Mouse (Mus musculus): ENCODE measurements around the gene Hspa8. TPM values are rescaled to one million over a fixed set of nuclear protein-coding genes. Genes with fewer than 3 reads are reported as not detected.

Gene Hspa8
- polyA plus RNA-seq, 1 experiment from 2014 or later, result 991 TPM

DNA sequence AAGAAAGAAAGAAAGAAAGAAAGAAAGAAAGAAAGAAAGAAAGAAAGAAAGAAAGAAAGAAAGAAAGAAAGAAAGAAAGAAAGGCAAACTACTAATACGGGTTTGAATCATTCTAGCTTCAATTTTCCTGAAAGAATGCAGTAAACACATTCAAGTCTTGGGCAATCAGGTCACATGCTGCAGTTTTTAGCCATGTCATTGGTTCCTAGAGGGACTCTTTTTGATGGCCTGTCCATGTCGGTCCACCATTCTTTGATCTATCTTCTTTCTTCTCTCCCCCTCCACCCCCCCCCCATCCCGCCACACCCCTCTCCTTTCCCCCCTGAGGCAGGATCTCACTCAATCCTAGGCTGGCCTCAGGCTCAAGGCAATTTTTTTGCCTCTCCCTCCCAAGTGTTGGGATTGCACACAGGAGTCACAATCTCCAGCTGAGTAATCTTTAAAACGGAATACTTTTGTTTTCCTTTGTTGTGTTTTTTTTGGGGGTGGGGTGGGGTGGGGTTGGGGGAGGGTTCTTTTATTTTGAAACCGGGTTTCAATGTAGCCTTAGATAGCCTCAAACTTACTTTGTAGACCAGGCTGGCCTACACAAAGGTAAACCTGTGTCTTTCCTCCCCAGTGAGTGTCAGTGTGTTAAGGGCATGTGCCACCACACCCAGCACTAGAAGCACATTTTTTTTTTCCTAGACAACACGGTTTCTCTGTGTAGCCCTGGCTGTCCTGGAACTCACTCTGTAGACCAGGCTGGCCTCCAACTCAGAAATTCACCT lies 8.7 kb upstream of the Hspa8 start:
- Histone ChIP-seq H3K27me3 (ENCODE audit: control insufficient read depth, insufficient read depth, low read length) (no peaks in the 10 kb centered on the region), H3K9me3 (ENCODE audit: control insufficient read depth, low read length) (no peaks in the 10 kb centered on the region), H3K27ac (replicated peaks) (no peak overlapping the region), H3K4me2 (replicated peaks; ENCODE audit: low read depth) (no peak overlapping the region), H3K36me3 (ENCODE audit: control insufficient read depth, insufficient read depth, low read length) (no peaks in the 10 kb centered on the region), H3K9ac (ENCODE audit: low read length) (no peak overlapping the region), H3K4me3 (ENCODE audit: low read depth, low read length) (no peak overlapping the region), H3K4me1 (replicated peaks; ENCODE audit: control insufficient read depth, insufficient read depth) (no peaks in the 10 kb centered on the region)
- no peak for TF ChIP-seq CTCF (IDR thresholded peaks at IDR 0.05; ENCODE audit: low read depth)
- TF ChIP-seq EP300 (optimal IDR thresholded peaks at IDR 0.05), result no peak
- DNase-seq (ENCODE audit: low spot score) (no peak), ATAC-seq (ENCODE audit: low FRiP score, low TSS enrichment) (no peak)
- WGBS, result 61% methylated on average over 6 of the region's 6 CpGs

GRCm38 (mm10) chr9:40793581-40793980 lies 7.2 kb upstream of the Hspa8 start:
- H3K4me1 ChIP-seq (replicated peaks; ENCODE audit: control insufficient read depth, insufficient read depth), result peaks cover 1% of the 10 kb centered on the region; the same call in 1 of the 2 replicates
- ATAC-seq (ENCODE audit: low FRiP score, low TSS enrichment) (no peak), DNase-seq (ENCODE audit: low spot score) (no peak)
- no peaks in the 10 kb centered on the region for H3K27me3 ChIP-seq (ENCODE audit: control insufficient read depth, insufficient read depth, low read length)
- WGBS, result 88% methylated on average over 5 of the region's 5 CpGs
- H3K4me2 ChIP-seq (replicated peaks; ENCODE audit: low read depth), result no peak overlapping the region
- no peak overlapping the region for H3K9ac ChIP-seq (ENCODE audit: low read length)
- no peaks in the 10 kb centered on the region for H3K36me3 ChIP-seq (ENCODE audit: control insufficient read depth, insufficient read depth, low read length)
- no peak overlapping the region for H3K27ac ChIP-seq (replicated peaks)
- no peak overlapping the region for H3K4me3 ChIP-seq (ENCODE audit: low read depth, low read length)
- TF ChIP-seq EP300 (optimal IDR thresholded peaks at IDR 0.05) (no peak), CTCF (IDR thresholded peaks at IDR 0.05; ENCODE audit: low read depth) (no peak)
- H3K9me3 ChIP-seq (ENCODE audit: control insufficient read depth, low read length), result no peaks in the 10 kb centered on the region

GRCm38 (mm10) chr9:40794251-40794650 lies 6.5 kb upstream of the Hspa8 start:
- 47% methylated on average over 5 of the region's 5 CpGs for WGBS
- Histone ChIP-seq H3K4me2 (replicated peaks; ENCODE audit: low read depth) (no peak overlapping the region), H3K4me1 (replicated peaks; ENCODE audit: control insufficient read depth, insufficient read depth) (peaks cover 3% of the 10 kb centered on the region; the same call in 1 of the 2 replicates), H3K27ac (replicated peaks) (no peak overlapping the region), H3K9me3 (ENCODE audit: control insufficient read depth, low read length) (no peaks in the 10 kb centered on the region), H3K9ac (ENCODE audit: low read length) (no peak overlapping the region), H3K27me3 (ENCODE audit: control insufficient read depth, insufficient read depth, low read length) (no peaks in the 10 kb centered on the region), H3K36me3 (ENCODE audit: control insufficient read depth, insufficient read depth, low read length) (no peaks in the 10 kb centered on the region), H3K4me3 (ENCODE audit: low read depth, low read length) (no peak overlapping the region)
- ATAC-seq (ENCODE audit: low FRiP score, low TSS enrichment) (no peak), DNase-seq (ENCODE audit: low spot score) (no peak)
- no peak for TF ChIP-seq EP300 (optimal IDR thresholded peaks at IDR 0.05)
- no peak for TF ChIP-seq CTCF (IDR thresholded peaks at IDR 0.05; ENCODE audit: low read depth)

DNA sequence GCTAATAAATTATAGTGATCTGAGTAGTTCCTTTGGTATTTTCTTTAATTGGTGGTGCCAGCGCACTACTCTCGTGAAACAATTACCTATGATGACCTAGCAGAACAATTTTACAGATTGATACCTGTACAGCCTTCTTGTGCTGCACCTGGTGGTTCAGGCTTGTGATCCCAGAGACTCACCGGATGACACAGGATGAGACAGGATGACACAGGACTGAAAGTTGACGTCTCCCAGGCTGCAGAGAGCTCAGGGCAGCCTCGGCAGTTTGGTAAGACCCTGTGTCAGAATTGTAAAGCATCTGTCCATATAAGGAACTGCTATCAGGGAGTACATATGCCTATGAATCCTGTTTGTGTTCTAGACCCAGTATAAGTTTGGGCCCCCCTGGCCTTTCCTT lies 5.9 kb upstream of the Hspa8 start:
- no peaks in the 10 kb centered on the region for H3K36me3 ChIP-seq (ENCODE audit: control insufficient read depth, insufficient read depth, low read length)
- 57% methylated on average over 5 of the region's 5 CpGs for WGBS
- no peak overlapping the region for H3K4me2 ChIP-seq (replicated peaks; ENCODE audit: low read depth)
- DNase-seq (ENCODE audit: low spot score) (no peak), ATAC-seq (ENCODE audit: low FRiP score, low TSS enrichment) (no peak)
- H3K4me3 ChIP-seq (ENCODE audit: low read depth, low read length), result no peak overlapping the region
- no peak overlapping the region for H3K9ac ChIP-seq (ENCODE audit: low read length)
- TF ChIP-seq CTCF (IDR thresholded peaks at IDR 0.05; ENCODE audit: low read depth) (no peak), EP300 (optimal IDR thresholded peaks at IDR 0.05) (no peak)
- no peaks in the 10 kb centered on the region for H3K9me3 ChIP-seq (ENCODE audit: control insufficient read depth, low read length)
- 0 out of 2 replicates have a peak overlapping the region, but pooled peaks have one; percentile 13 for H3K27ac ChIP-seq (replicated peaks)
- H3K4me1 ChIP-seq (replicated peaks; ENCODE audit: control insufficient read depth, insufficient read depth), result peaks cover 3% of the 10 kb centered on the region; the same call in 1 of the 2 replicates
- H3K27me3 ChIP-seq (ENCODE audit: control insufficient read depth, insufficient read depth, low read length), result no peaks in the 10 kb centered on the region

- no peak overlapping the region for H3K9ac ChIP-seq (ENCODE audit: low read length)
- 61% methylated on average over 2 of the region's 2 CpGs for WGBS
Observed at GRCm38 (mm10) chr9:40795562-40795961, 5.2 kb upstream of the Hspa8 start.

DNA sequence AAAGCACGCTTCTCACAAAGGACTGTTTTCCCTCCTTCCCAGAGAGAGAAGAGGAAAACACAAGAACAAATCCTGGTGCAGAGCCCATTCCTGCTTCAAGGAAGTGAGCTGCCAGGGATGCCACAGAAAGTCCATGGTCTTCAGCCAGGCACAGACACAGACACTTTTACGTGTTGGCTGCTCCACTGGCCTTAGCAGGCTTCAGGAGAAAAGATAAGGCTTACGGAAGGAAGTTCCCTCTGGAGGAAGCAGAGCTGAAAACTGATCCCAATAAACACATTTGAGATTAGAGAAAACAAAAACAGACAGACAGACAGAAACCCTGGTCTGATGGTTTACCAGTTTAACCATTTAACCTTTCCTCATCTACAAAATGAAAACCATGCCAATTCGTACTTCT lies 4.7 kb upstream of the Hspa8 start:
- Histone ChIP-seq H3K9me3 (ENCODE audit: control insufficient read depth, low read length) (no peaks in the 10 kb centered on the region), H3K4me3 (ENCODE audit: low read depth, low read length) (no peak overlapping the region), H3K4me2 (replicated peaks; ENCODE audit: low read depth) (no peak overlapping the region), H3K27ac (replicated peaks) (no peak overlapping the region), H3K4me1 (replicated peaks; ENCODE audit: control insufficient read depth, insufficient read depth) (peaks cover 3% of the 10 kb centered on the region; the same call in 1 of the 2 replicates), H3K36me3 (ENCODE audit: control insufficient read depth, insufficient read depth, low read length) (no peaks in the 10 kb centered on the region), H3K9ac (ENCODE audit: low read length) (no peak overlapping the region), H3K27me3 (ENCODE audit: control insufficient read depth, insufficient read depth, low read length) (no peaks in the 10 kb centered on the region)
- 50% methylated on average over 4 of the region's 4 CpGs for WGBS
- no peak for ATAC-seq (ENCODE audit: low FRiP score, low TSS enrichment)
- DNase-seq (ENCODE audit: low spot score), result no peak
- TF ChIP-seq EP300 (optimal IDR thresholded peaks at IDR 0.05) (no peak), CTCF (IDR thresholded peaks at IDR 0.05; ENCODE audit: low read depth) (no peak)

More at GRCm38 (mm10) chr9:40795562-40795961, 5.2 kb upstream of the Hspa8 start:
- no peaks in the 10 kb centered on the region for H3K36me3 ChIP-seq (ENCODE audit: control insufficient read depth, insufficient read depth, low read length)
- ATAC-seq (ENCODE audit: low FRiP score, low TSS enrichment) (no peak), DNase-seq (ENCODE audit: low spot score) (no peak)
- H3K4me1 ChIP-seq (replicated peaks; ENCODE audit: control insufficient read depth, insufficient read depth), result peaks cover 3% of the 10 kb centered on the region; the same call in 1 of the 2 replicates
- H3K27me3 ChIP-seq (ENCODE audit: control insufficient read depth, insufficient read depth, low read length), result no peaks in the 10 kb centered on the region
- H3K27ac ChIP-seq (replicated peaks), result no peak overlapping the region
- no peak overlapping the region for H3K4me2 ChIP-seq (replicated peaks; ENCODE audit: low read depth)
- no peaks in the 10 kb centered on the region for H3K9me3 ChIP-seq (ENCODE audit: control insufficient read depth, low read length)
- H3K4me3 ChIP-seq (ENCODE audit: low read depth, low read length), result no peak overlapping the region
- no peak for TF ChIP-seq EP300 (optimal IDR thresholded peaks at IDR 0.05)
- no peak for TF ChIP-seq CTCF (IDR thresholded peaks at IDR 0.05; ENCODE audit: low read depth)

Measured in stomach, postnatal 0 days (tissue).